Mouse (Mus musculus) heart, postnatal 14 days (tissue): ENCODE data around the gene Plppr5. TPM values are rescaled to one million over a fixed set of nuclear protein-coding genes. Genes with fewer than 3 reads are reported as not detected.

ENCODE experiments used
- DNase-seq, 2 experiments: peaks; one replicate each; pipeline ENCODE4 v3.0.0; 2021 to 2022
- intact Hi-C: fragments of 180-260 bp; cut with DNase I; formaldehyde crosslinking; loops from one replicate; pipeline ENCODE4 v1.15.1; 2025
- total RNA-seq, 2 experiments: library from RNA; stranded (reverse); gene quantifications; 2 replicates each; pipeline ENCODE4 v1.2.3; 2021

Plppr5 gene
- total RNA-seq, 2 experiments from 2014 or later: 0.22 to 0.45 TPM

- intact Hi-C loops: no loop called here
- DNase-seq: no peak
Measured at GRCm38 (mm10) chr3:117686648-117687047, 112.0 kb downstream of the Plppr5 start.

GRCm38 (mm10) chr3:117694736-117695135, 120.1 kb downstream of the Plppr5 start:
- no peak for DNase-seq
- intact Hi-C loops: no loop called here

GRCm38 (mm10) chr3:117696350-117696749, 121.7 kb downstream of the Plppr5 start:
- intact Hi-C loops: no loop called here
- no peak for DNase-seq

- intact Hi-C loops: no loop called here
- DNase-seq: no peak
Measured at GRCm38 (mm10) chr3:117708788-117709187, 134.2 kb downstream of the Plppr5 start.

- no peak for DNase-seq
- intact Hi-C loops: no loop called here
Measured at GRCm38 (mm10) chr3:117716534-117717280, 142.1 kb downstream of the Plppr5 start.

- intact Hi-C loops: no loop called here
- no peak for DNase-seq
Measured at GRCm38 (mm10) chr3:117723390-117723789, 148.8 kb downstream of the Plppr5 start.

GRCm38 (mm10) chr3:117724521-117724920, 149.9 kb downstream of the Plppr5 start:
- intact Hi-C loops: no loop called here
- no peak for DNase-seq

GRCm38 (mm10) chr3:117725501-117725900, 150.9 kb downstream of the Plppr5 start:
- no peak for DNase-seq
- intact Hi-C loops: no loop called here

- intact Hi-C loops: no loop called here
- no peak for DNase-seq
Measured at GRCm38 (mm10) chr3:117728136-117728535, 153.5 kb downstream of the Plppr5 start.

GRCm38 (mm10) chr3:117729121-117730072, 154.8 kb downstream of the Plppr5 start:
- intact Hi-C loops: no loop called here
- DNase-seq: no peak

- intact Hi-C loops: no loop called here
- no peak for DNase-seq
Measured at GRCm38 (mm10) chr3:117731545-117731944, 156.9 kb downstream of the Plppr5 start.

GRCm38 (mm10) chr3:117732661-117733060, 158.0 kb downstream of the Plppr5 start:
- DNase-seq: no peak

More at GRCm38 (mm10) chr3:117732661-117733060, 158.0 kb downstream of the Plppr5 start:
- intact Hi-C loops: no loop called here

Other genes with a start within 250 kb of the Plppr5 start
- gene Plppr4, start 214.0 kb upstream of the Plppr5 start, total RNA-seq: under 1 TPM; 0.15 to 0.19 TPM